Mouse (Mus musculus) midbrain, postnatal 0 days (tissue): Measurements from ENCODE around the gene Mmp24. TPM values are rescaled to one million over a fixed set of nuclear protein-coding genes. Genes with fewer than 3 reads are reported as not detected.

ENCODE experiments used
- ATAC-seq: fragments of 200-750 bp; cut with Nextera tagmentation; 2 replicates; pipeline ENCODE4 v1.8.0; 2017; ENCODE audit warnings: moderate number of reproducible peaks, mild to moderate bottlenecking, moderate TSS enrichment, moderate library complexity; ENCODE audit not compliant: low FRiP score
- DNase-seq: peaks from one replicate; pipeline ENCODE4 v3.0.0-alpha.2; 2015; ENCODE audit warnings: low spot score
- H3K27ac ChIP-seq: fragments of 300-500 bp; sonication (generic); 2 replicates; pipeline ENCODE4 v1.5.1; 2014; ENCODE audit warnings: low read depth, mild to moderate bottlenecking, low read length, mixed read lengths
- H3K27me3 ChIP-seq: fragments of 300-500 bp; sonication (generic); 2 replicates; pipeline ENCODE4 v1.6.1; 2014; ENCODE audit warnings: low read length, control low read depth, mixed read lengths; ENCODE audit not compliant: insufficient read depth
- H3K36me3 ChIP-seq: fragments of 300-500 bp; sonication (generic); 2 replicates; pipeline ENCODE4 v1.6.1; 2014; ENCODE audit warnings: low read length, control low read depth, mixed read lengths; ENCODE audit not compliant: insufficient read depth
- H3K4me1 ChIP-seq: fragments of 300-500 bp; sonication (generic); 2 replicates; pipeline ENCODE4 v1.6.1; 2014; ENCODE audit warnings: mild to moderate bottlenecking, control low read depth, antibody characterized with exemption, low read length, mixed read lengths; ENCODE audit not compliant: insufficient read depth
- H3K4me2 ChIP-seq: fragments of 300-500 bp; sonication (generic); 2 replicates; pipeline ENCODE4 v1.6.1; 2014; ENCODE audit warnings: low read depth, mild to moderate bottlenecking, low read length, mixed read lengths; ENCODE audit not compliant: poor library complexity, severe bottlenecking
- H3K4me3 ChIP-seq: fragments of 300-500 bp; sonication (generic); 2 replicates; pipeline ENCODE4 v1.5.1; 2014; ENCODE audit warnings: low read depth, mild to moderate bottlenecking, low read length, moderate library complexity
- H3K9ac ChIP-seq: fragments of 300-500 bp; sonication (generic); replicated peaks from 2 replicates; pipeline ENCODE4 v1.6.1; 2014; ENCODE audit warnings: mild to moderate bottlenecking, low read length, moderate library complexity, mixed read lengths; ENCODE audit not compliant: poor library complexity, severe bottlenecking
- H3K9me3 ChIP-seq: fragments of 300-500 bp; sonication (generic); 2 replicates; pipeline ENCODE4 v1.6.1; 2016; ENCODE audit warnings: low read length, control low read depth
- CTCF ChIP-seq: IDR thresholded peaks from 2 replicates; pipeline ENCODE4 v1.5.1; 2016; ENCODE audit warnings: antibody characterized with exemption, mild to moderate bottlenecking
- WGBS: fragments of 180-500 bp; shearing (Covaris S2); extraction: QIAGEN DNeasy Blood & Tissue Kit; methylation state at CpG from one replicate; pipeline ENCODE4 v1.1.7; 2014; 5-methylcytosine and 5-hydroxymethylcytosine counted together
- polyA plus RNA-seq: library from polyadenylated mRNA; unstranded; fragments of >200 nt; fragmentation: Nextera tagmentation; extraction: Ambion mirVana; gene quantifications from 2 replicates; pipeline ENCODE4 v1.2.1, GENCODE M21; 2015
- total RNA-seq: library from RNA; depleted of rRNA; stranded (reverse); fragments of >200 nt; gene quantifications from 2 replicates; pipeline ENCODE4 v1.2.3, GENCODE M21; 2014

Mmp24 gene
- total and polyA plus RNA-seq, 2 experiments from 2014 or later = 12.3 to 178 TPM

GRCm38 (mm10) chr2:155777688-155777985, 2.5 kb downstream of the Mmp24 start:
- Histone ChIP-seq H3K9ac (no peak overlapping the region), H3K36me3 (no peaks in the 10 kb centered on the region), H3K27ac (no peak overlapping the region), H3K9me3 (no peaks in the 10 kb centered on the region), H3K4me1 (peaks cover 5% of the 10 kb centered on the region; the same call in 1 of the 2 replicates), H3K4me2 (peak overlapping the region; percentile 85; the same call in 1 of the 2 replicates), H3K4me3 (no peak overlapping the region), H3K27me3 (peaks cover 7% of the 10 kb centered on the region; the same call in 1 of the 2 replicates)
- TF ChIP-seq CTCF = no peak
- ATAC-seq = no peak
- no peak for DNase-seq
- 60% methylated on average over 4 of the region's 4 CpGs for WGBS

- ATAC-seq (no peak), DNase-seq (no peak)
- 50% methylated on average over 6 of the region's 6 CpGs for WGBS
- no peaks in the 10 kb centered on the region for H3K9me3 ChIP-seq
- H3K9ac ChIP-seq = no peak overlapping the region
- no peak for TF ChIP-seq CTCF
- H3K4me1 ChIP-seq = peaks cover 5% of the 10 kb centered on the region; the same call in 1 of the 2 replicates
- peaks cover 7% of the 10 kb centered on the region; the same call in 1 of the 2 replicates for H3K27me3 ChIP-seq
- no peak overlapping the region for H3K4me2 ChIP-seq
- H3K36me3 ChIP-seq = no peaks in the 10 kb centered on the region
- H3K27ac ChIP-seq = no peak overlapping the region
- no peak overlapping the region for H3K4me3 ChIP-seq
These were observed 2.9 kb downstream of the Mmp24 start for GRCm38 (mm10) chr2:155778004-155778403.

DNA sequence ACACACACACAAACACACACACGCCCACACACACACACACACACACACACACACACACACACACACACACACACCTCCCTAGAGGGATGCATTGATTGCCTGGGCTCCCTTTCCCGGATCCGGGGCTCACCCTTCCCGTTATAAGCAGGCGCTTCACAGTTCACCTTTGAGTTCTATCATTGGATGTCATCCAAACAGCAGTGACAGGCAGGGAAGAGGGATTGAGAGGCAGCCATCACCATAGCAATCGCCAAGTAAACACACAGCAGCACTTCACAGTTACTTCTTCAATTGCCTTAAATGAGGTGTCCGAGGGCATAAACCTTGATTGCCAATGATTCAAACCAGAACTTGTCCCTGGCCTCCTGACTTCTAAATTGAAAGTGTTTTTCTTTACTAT, 3.9 kb downstream of the Mmp24 start:
- no peaks in the 10 kb centered on the region for H3K36me3 ChIP-seq
- H3K27me3 ChIP-seq = no peaks in the 10 kb centered on the region
- TF ChIP-seq CTCF = no peak
- ATAC-seq (no peak), DNase-seq (peak; percentile 43)
- H3K9me3 ChIP-seq = no peaks in the 10 kb centered on the region
- 54% methylated on average over 7 of the region's 7 CpGs for WGBS
- no peak overlapping the region for H3K4me2 ChIP-seq
- H3K9ac ChIP-seq = no peak overlapping the region
- no peak overlapping the region for H3K27ac ChIP-seq
- H3K4me3 ChIP-seq = no peak overlapping the region
- peaks cover 5% of the 10 kb centered on the region; the same call in 1 of the 2 replicates for H3K4me1 ChIP-seq

DNA sequence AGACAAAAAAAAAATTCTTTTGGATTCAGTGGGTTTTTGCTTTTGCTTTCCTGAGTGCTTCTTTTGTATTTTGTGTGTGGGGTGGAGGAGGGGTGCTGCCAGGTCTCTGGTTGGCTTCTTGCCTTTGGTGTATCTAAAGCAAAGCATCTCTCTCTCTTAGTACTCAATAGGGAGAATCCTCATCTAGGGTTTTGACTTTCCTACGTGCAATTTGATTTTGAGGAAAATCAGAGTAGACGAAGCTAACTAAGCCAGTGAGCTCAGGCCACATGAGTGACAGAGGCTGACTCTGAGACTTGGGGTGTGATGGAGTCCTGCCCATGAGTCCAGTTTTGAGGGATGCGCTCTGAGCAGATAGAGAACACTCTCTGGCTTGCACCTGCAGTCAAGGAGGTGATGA, 4.4 kb downstream of the Mmp24 start:
- peaks cover 5% of the 10 kb centered on the region; the same call in 1 of the 2 replicates for H3K4me1 ChIP-seq
- no peaks in the 10 kb centered on the region for H3K27me3 ChIP-seq
- H3K9me3 ChIP-seq = no peaks in the 10 kb centered on the region
- ATAC-seq (no peak), DNase-seq (no peak)
- no peaks in the 10 kb centered on the region for H3K36me3 ChIP-seq
- no peak overlapping the region for H3K9ac ChIP-seq
- TF ChIP-seq CTCF = no peak
- no peak overlapping the region for H3K4me3 ChIP-seq
- H3K4me2 ChIP-seq = no peak overlapping the region
- WGBS = 78% methylated on average over 3 of the region's 3 CpGs
- H3K27ac ChIP-seq = no peak overlapping the region

DNA sequence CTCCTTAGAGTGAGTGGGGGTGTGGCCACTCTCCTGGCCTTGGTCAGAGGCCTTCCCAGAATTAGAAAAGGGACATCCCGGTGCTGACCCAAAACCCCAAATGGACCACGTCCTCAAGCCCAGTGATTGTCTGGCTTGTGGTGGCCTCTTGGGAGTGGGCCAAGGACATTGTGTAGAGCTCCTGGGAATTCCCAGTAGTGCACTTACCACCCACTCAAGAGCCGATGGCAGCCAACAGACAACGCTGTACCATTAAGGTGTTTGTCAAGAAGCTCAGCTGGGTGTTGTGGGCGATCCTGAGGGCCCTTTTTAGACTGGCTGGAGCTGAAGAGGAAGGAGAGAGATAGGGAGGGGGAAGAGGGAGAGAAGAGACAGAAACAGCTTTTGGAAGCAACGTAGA, 9.4 kb downstream of the Mmp24 start:
- H3K36me3 ChIP-seq = no peaks in the 10 kb centered on the region
- H3K9ac ChIP-seq = no peak overlapping the region
- H3K9me3 ChIP-seq = no peaks in the 10 kb centered on the region
- TF ChIP-seq CTCF = no peak
- H3K4me3 ChIP-seq = no peak overlapping the region
- DNase-seq (no peak), ATAC-seq (no peak)
- 78% methylated on average over 6 of the region's 6 CpGs for WGBS
- no peaks in the 10 kb centered on the region for H3K27me3 ChIP-seq
- no peak overlapping the region for H3K27ac ChIP-seq
- no peak overlapping the region for H3K4me2 ChIP-seq
- no peaks in the 10 kb centered on the region for H3K4me1 ChIP-seq

- H3K9me3 ChIP-seq = no peaks in the 10 kb centered on the region
- H3K36me3 ChIP-seq = no peaks in the 10 kb centered on the region
- no peaks in the 10 kb centered on the region for H3K4me1 ChIP-seq
- H3K27ac ChIP-seq = no peak overlapping the region
- ATAC-seq (no peak), DNase-seq (no peak)
- H3K4me2 ChIP-seq = no peak overlapping the region
- no peak overlapping the region for H3K4me3 ChIP-seq
- no peak for TF ChIP-seq CTCF
- 0 out of 2 replicates have a peak overlapping the region, but pooled peaks have one; percentile 19 for H3K9ac ChIP-seq
- H3K27me3 ChIP-seq = no peaks in the 10 kb centered on the region
- 76% methylated on average over 5 of the region's 5 CpGs for WGBS
These were observed 11.8 kb downstream of the Mmp24 start for GRCm38 (mm10) chr2:155786905-155787304.
